Mouse (Mus musculus) spleen, adult 2 months (tissue): ENCODE results near the gene Sorbs2.

ENCODE experiments used
- CTCF ChIP-seq: fragments of 200-500 bp; IDR thresholded peaks from 2 replicates; pipeline ENCODE4 v1.5.1; 2011; ENCODE audit warnings: mild to moderate bottlenecking, inconsistent platforms; ENCODE audit not compliant: insufficient read depth, insufficient read length, insufficient replicate concordance; ENCODE audit errors: extremely low read depth
- POLR2A ChIP-seq: fragments of 200-500 bp; IDR thresholded peaks from 2 replicates; pipeline ENCODE4 v1.6.1; 2011; ENCODE audit warnings: low read depth, low read length, inconsistent platforms

GRCm38 (mm10) chr8:45457874-45458273, 49.7 kb upstream of the Sorbs2 start:
- TF ChIP-seq CTCF (no peak), POLR2A (no peak)
